Mouse (Mus musculus) cerebellum, postnatal 25 days (tissue): ENCODE measurements at regions not wholly inside any gene's neighbourhood (a gene's known extent, or its start where the extent isn't known, plus 50 kb on each side); places are given as distances from the start of the nearest gene placed in this dataset.
A peak's percentile ranks its signal among the peaks of the same experiment; 100 is the strongest.
"Not testable (repeated sequence)": the region's sequence is repeated elsewhere in the genome, so short reads cannot be mapped to it uniquely, and the experiment has no call there.

Experiments
- DNase-seq, 2 experiments: peaks; one replicate each; pipeline ENCODE4 v3.0.0; 2021; ENCODE audit warnings: mixed read lengths in 2 of 2

- DNase-seq, result no peak
Observed at GRCm38 (mm10) chr10:46629876-46630275, 1052.2 kb downstream of the Hace1 start.

- no peak for DNase-seq
Observed at GRCm38 (mm10) chr10:46663041-46663440, 1085.4 kb downstream of the Hace1 start.

DNA sequence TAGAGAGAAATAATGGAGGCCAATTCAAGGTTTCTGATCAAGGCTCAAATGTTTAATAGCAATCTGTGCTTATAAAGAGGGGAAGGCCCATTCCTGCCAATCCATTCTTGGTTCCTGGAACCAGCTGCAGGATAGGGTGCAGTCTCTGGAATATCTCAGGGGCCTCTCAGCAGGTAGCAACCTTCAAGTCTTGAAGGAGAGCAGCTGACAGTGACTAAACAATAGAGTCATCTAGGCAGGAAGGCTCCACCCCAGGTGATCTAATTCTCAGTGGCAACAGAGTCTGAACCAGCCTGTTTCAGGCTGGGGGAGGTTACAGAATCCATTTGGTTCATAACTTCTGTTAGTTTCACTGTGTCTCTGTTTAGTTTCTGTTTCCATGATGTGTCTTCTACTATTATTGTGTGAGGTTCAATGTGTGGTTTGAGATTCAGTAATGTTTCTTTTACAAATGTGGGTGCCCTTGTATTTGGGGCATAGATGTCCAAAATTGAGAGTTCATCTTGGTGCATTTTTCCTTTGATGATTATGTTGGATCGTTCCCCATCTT lies 1112.3 kb downstream of the Hace1 start:
- not testable (repeated sequence) for DNase-seq

GRCm38 (mm10) chr10:46692661-46693060 lies 1115.0 kb downstream of the Hace1 start:
- no peak for DNase-seq

- peak; percentile 22 to 31 for DNase-seq
Observed at GRCm38 (mm10) chr10:46697363-46698246, 1120.0 kb downstream of the Hace1 start.

DNA sequence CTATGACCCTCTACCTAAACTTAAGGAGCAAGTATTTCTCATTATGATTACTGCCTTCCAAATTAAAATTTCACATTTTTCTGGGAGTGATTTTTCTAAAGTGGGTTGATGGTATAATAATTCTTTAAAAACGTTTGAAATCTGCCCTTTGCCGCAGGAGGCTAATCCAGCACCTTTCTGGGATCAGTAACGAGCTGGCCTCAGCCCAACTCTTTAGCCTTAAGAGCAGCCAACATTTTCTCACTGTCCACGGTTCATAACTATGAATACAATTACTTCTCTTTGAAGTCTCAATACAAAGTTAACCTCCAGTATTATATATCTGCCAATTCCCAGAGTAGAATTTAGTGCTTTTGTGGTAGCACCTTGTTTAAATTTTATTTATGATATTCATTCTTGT lies 1123.6 kb downstream of the Hace1 start:
- DNase-seq, result peak; percentile 36 to 70

DNA sequence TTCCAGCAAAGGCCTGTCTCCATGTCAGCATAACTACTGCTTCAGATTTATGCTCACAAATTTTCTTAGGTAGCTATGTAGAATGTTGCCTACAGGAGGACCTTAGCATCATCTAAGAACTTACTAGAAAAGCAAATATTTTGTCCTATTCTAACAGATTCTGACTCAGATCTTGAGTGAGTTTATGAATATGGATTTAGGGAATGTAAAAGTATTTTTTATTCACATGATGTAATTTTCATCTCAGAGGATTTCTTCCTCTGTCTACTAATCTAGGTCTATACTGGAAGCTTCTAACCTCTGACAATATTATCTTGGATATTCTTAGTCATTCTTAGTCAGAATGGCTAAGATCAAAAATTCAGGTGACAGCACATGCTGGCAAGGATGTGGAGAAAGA lies 1130.4 kb downstream of the Hace1 start:
- DNase-seq, result not testable (repeated sequence)

GRCm38 (mm10) chr10:46712690-46713089 lies 1135.1 kb downstream of the Hace1 start:
- no peak for DNase-seq

- DNase-seq, result no peak
Observed at GRCm38 (mm10) chr10:46718349-46719087, 1140.9 kb downstream of the Hace1 start.

DNA sequence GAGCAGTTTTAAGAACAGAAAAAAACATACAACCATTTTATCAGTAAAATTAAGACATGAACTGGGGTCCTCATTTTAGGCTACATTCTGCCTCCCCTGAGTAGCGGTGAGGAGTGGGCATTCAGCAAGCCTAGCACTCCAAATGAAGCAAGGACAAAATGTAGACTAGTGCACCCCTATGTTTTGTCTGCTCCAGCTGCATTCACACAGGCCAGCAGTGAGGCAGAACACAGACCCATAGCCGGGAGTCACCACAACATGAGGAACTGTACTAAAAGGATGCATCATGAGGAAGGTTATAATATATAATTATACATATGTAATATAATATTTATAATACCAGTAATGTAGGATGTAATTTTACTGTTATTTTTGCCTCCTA lies 1141.5 kb downstream of the Hace1 start:
- DNase-seq, result no peak

DNA sequence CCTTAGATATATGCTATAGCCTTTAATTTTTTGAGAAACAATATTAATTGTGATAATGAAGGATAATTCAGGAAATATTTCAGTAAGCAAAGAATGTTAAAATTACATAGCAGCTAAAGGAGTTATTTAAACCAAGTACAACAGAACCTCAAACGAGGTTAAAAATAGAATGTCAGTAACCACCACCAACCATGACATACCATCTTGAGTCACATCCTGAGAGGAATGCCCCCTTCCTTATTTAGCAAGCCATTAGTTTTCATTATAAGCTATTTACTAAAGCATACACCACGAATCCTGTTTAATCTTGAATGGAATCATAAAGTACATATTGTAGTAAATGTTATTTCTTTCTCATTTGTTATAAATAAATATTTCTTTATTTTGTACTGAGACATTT lies 1146.0 kb downstream of the Hace1 start:
- no peak for DNase-seq

DNA sequence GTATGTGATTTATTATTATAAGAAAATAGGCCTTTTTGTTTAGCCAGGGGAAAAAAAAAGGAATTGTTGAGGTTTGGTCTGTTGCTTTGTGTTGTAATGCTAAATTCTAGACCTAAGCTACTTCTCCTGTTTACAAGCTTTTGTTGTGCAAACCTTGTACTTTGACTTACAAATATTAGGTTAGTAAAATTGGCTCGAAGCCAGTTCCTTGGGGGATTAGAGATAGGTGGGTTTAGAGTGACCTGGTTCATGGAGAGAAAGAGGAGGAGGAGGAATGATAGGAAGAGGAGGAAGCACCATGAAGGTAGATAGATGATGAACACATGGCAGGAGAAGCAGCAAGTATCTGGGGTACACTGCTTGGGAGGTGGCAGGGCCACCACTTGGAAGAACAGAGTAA lies 1153.0 kb downstream of the Hace1 start:
- DNase-seq, result no peak

- DNase-seq, result no peak
Observed at GRCm38 (mm10) chr10:46733760-46734265, 1156.2 kb downstream of the Hace1 start.

DNA sequence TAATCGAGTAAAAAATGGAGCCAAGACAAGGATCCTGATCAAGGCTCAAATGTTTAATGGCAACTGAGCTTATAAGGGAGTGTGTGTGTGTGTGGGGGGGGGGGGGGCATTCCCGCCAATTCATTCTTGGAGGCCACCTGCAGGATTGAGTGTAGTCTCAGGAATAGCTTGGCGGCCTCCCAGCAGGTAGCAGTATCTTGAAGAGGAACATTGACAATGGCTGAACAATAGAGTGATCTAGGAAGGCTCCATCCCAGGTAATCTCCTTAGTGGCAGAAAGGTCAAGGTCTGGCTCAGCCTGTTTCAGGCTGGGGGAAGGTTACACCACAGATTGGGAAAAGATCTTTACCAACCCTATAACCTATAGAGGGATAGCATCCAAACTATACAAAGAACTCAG lies 1163.5 kb downstream of the Hace1 start:
- no peak for DNase-seq

DNA sequence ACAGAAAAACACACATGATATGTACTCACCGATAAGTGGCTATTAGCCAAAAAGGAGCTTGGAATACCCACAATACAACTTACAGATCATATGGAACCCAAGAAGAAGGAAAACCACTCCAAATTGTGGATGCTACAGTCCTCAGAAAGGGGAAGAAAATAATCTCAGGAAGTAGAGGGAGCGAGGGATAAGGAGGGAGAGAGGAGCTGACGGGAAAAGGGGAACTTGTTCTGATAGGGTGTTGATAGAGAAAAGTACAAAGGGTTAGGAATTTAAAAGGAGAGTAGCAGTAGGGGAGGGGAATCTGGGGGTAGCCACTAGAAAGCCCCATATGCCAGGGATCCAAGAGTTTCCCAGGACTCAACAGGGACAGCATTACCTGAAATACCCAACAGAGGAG lies 1164.5 kb downstream of the Hace1 start:
- no peak for DNase-seq

DNA sequence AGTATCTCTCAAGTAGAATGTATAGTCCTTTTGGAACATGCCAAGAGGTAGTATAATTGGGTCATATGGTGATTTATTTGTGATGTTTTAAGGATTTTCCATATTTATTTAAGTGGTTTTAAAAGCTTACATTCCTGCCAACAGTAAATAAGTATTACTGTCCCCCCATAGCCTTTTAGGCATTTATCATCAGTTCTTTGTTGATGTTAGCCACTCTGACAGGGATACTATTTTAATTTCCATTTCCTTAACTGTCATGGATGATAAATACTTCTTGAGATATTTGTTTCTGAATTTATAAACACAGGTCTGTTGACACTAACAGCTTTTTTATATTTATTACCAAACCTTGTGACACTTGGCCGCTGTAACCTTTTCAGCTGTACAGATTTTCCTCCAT lies 1183.3 kb downstream of the Hace1 start:
- DNase-seq, result no peak

DNA sequence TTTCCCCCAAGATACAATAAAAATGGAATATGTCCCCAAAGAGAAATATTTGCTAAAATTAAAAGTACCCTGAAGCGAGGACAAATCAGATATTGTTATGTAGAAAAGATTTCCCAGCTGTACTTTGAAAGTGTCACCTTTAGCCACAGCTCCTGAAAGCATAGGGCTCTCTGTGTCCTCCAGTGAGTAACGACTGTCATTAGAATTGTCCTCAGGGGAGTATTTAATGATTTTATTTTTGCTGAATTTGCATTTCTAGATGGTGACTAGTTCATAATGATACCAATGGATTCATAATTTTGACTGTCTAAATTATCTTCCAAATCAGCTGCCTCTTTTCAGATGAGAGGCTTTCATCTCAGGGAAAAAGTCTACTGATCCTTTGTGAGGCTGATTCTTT lies 1201.1 kb downstream of the Hace1 start:
- no peak for DNase-seq

- not testable (repeated sequence) for DNase-seq
Observed at GRCm38 (mm10) chr10:46785723-46786122, 1208.1 kb downstream of the Hace1 start.

GRCm38 (mm10) chr10:46814271-46814670 lies 1236.6 kb downstream of the Hace1 start:
- DNase-seq, result no peak

DNA sequence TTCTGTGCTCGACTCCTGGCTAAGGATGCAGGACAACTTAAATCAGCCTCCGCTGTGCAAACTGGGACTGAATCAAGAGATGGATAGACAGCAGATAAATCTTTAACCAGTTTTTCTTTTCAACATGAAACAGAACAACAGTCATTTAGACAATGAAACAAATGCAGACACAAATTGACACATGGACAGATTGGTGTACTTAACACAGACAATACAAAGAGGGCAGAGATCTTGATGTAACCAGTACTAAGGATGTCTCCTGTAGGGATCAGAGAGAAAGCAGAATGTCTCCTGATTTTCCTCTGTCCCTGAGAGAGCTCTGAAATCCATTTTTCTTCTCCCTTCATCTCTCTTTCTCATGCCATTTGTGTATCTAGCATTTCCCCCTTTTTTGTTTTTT lies 1241.5 kb downstream of the Hace1 start:
- no peak for DNase-seq

DNA sequence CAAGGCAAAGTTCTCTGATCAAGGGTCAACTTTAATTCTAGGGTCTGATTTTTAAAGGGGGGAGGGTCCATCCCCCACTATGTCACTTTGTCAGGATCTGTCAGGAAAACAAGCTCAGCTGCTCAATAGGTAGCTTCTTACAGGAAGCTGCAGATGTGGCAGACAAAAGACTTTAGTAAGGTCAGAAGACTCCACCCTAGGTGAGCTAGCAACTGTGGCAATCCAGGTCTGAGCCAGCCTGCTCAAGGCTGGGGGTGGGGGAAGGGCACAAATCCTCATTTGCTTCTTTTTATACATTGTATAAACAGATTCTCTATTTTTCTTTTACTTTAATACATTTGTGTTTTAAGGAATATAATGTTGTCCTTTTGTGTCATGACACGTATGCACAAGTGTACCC lies 1242.3 kb downstream of the Hace1 start:
- DNase-seq, result no peak

DNA sequence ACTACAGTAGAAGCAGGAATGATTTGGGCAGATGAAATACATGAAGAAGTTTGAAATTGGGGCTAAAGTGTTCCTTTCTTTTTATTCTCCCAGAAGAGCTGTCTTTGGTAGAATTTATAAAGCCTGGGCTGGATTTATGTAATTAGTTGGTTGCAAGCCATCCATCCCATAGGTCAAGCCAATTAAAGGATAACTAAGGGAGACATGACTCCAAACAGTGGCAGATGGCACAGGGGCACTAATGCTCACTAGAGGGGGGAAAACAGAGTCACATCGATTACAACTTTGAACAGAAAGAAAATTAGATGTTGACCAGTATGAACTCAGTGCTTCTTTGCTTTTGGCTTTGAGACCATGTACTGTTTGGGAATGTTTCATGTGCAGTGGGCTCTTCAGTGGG lies 1246.2 kb downstream of the Hace1 start:
- DNase-seq, result no peak

DNA sequence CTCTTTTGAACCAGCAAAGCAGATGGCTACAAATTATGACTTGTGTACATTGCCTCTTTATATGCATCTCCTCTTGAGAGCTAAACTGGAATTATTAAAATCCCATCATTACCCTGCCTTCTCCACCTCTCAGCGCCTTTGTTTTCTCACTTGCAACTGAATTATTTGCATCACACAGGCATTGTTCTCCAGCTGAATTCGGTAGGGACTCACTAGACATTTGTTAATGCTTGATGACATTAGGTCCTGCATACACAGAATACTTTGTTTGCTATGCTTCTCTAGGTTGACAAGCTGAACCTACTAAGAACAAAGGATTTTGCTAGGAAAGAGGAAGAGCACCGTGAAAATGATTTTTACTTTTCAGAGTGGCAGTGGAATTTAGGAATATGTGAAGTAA lies 1248.4 kb downstream of the Hace1 start:
- DNase-seq, result no peak

DNA sequence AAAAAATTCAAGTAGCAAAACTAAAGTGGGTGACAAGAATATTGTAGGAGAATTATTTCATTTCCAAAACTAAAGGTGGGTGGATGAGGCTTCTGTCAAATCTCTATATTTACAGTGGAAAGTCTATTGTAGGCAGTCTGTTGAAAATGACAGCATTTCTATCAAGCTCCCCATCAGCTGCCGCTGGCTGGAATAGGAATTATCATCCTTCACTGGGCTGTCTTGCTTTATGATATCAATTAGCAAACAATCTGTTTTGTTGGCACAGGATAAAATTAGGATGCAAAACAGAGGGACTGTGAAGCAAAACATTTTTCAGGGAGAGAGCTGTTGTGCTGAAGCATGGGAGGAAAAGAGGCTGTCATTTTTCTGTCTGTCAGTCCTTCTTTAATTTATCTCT lies 1249.0 kb downstream of the Hace1 start:
- DNase-seq, result peak; percentile 11 to 26
